Mouse (Mus musculus) cerebellum, adult 8-10 months (tissue): ENCODE data around the gene Enah.

Source experiments
- DNase-seq: peaks from one replicate; pipeline ENCODE4 v3.0.0; 2022

Enah gene

DNA sequence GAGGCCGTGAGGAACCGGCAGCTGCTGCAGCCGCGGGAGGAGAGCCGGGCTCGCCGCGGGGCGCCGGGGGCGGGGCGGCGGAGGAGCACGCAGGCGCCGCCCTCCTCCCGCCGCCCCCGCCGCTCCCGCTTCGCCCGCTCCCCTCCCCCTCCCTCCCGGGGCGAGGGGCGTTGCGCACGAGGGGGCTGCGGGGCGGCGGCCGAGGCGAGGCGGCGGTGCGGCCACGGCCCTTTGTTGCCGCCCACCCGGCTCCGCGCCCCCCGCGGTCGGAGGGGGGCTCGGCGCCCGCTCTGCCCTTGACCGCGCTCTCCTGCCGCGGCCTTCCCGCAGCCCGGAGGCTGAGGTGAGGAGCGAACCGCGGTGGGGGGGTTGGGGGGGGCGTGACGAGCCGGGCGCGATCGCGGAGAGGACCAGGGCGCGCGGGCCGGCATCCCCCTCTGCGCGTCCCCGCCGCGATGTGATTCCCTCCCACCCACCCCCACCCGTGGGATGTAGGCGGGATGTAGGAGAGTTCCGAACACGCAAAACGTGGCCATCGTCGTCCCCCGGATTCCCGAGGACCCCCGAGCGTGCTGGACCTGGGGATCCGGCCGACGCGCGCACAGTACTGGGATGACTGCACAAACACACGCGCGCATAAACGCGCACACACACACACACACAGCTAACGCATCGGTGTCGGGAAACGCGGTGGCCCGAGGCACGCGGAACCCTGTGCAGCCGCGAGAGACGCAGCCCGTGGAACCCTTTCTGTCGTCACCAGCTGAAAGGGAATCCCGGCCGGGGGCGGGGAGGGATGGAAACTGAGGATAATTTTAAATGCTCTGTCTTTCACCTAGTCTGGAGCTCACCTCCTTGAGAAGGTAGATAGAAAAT, at the start of gene Enah:
Enah (minus strand) TSS at position 65 of the 876 bp plus-strand sequence.
- peak; percentile 69 for DNase-seq

DNA sequence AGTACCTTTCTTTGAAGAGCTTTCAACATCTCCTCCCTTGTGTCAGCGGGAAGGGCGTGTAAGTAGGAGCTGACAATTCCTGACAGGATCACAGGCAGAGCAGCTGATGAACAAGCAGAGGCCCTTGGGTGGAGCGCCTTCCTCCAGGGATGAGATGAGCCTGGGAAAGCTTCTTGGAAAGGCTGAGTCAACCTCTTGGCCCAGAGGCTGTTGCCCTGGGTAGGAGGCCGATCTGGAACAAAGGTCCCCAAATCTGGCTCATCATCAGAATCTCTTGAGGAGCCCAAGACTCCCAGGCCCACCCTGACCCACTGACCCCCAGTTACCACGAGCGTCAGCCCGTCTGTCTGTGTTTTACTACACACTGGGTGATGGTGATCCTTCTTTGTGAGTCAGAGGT, 48.3 kb upstream of the Enah start:
- DNase-seq, result no peak

DNA sequence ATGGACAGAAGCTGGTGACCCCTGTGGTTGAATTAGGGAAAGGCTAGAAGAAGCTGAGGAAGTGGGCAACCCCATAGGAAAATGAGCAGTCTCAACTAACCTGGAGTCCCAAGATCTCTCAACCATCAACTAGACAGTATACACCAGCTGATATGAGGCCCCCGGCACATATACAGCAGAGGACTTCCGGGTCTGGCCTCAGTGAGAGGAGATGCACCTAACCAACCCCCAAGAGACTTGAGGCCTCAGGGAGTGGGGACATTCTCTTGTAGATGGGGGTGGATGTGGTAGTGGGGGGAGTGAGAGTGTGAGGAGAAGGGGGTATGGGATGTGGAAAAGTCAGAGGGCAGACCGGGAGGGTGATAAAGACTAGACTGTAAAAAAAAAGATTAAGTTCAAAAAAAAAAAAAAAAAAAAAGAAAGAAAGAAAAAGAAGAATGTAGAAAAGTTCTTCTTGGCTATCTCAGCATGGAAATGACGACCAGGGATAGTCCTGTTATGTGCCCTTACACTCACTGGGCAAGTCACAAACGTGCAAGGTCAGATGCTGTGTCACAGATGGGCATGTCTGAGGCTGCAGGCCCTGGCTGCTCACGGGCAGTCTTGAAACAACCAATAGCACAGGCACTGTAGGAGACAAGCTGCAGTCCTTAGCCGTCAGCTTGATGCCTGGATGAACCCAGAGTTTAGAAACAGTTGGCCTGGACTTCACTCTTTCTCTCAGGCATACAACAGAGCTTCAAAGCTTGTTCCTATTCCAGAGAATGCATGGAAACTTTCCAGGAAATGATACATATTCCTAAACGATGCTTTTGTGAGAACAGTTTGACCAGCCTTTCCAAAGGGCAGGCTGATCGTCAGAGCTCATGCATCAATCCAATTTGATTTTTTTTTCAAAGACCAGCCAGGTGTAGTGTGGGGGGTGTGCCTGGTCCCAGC, 47.0 kb upstream of the Enah start:
- DNase-seq, result no peak

DNA sequence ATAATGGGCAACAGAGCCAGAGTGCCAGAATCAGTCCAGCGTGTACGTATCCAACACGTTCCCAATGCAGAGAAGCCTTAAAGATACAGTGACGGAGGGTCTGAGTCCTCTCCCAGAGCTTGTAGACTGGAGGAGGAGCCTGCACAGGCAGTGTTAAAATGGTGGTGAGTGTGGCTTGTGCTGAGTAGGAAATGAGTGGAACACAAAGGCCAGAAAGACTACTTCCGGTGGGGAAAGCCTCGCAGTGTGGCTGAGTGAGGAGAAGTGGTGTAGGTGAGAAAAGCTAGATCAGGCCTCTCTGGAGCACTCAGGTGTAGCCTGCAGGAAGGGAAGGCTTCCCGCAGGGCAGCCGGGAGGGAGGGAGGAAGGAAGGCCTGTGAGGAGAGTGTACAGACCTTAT, 43.9 kb upstream of the Enah start:
- DNase-seq, result no peak

DNA sequence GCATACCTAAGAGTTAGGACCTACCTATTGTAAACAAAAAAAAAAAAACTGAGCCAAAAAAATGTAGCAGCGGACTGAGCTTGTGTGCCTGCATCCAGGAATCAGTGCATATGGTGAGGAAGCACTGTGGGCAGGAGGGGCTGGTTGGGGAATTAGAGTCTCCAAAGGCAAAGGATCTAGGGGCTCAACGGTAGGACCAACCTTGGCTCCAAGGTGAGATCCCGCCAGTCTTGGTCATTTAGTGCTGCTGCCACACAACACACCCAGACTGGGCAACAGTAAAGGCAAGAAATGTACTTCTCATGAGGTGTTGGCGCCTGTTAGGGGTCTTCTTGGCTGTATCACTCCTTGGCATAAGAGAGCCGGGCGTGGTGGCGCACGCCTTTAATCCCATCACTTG, 43.0 kb upstream of the Enah start:
- DNase-seq, result no peak

DNA sequence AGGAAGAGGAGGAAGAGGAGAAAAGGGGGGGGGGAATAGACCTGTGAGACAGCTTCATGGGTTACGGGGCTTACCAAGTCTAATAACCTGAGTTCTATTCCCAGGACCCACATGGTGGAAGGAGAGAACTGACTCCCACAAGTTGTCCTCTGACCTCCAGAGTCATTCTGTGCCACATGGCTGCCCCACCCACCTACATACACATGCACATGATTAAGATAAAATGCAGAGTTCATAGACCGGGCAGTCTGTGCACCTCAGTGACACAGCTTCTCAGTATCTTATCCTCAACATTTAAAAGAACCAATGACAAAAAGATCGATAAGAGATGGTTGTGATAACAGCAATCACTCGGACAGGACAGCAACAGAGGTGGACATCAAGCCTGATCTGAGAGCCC, 41.4 kb upstream of the Enah start:
- no peak for DNase-seq

DNA sequence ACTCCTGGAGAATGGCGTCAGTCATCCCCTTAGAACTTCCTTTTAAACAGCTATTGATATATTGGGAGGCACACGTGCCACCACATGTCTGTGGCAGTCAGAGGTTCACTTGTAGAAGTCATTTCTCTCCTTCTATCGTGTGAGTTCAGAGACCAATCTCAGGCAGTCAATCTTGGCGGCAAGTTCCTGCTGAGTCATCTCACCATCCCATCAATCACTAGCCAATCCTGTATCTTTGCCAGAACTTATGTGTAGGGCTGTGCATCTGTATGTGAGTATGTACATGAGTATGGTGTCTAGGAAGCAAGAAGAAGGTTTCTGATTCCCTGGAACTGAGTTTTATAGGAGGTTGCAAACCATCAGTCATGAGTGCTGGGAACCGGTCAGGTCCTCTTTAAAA, 40.0 kb upstream of the Enah start:
- no peak for DNase-seq

DNA sequence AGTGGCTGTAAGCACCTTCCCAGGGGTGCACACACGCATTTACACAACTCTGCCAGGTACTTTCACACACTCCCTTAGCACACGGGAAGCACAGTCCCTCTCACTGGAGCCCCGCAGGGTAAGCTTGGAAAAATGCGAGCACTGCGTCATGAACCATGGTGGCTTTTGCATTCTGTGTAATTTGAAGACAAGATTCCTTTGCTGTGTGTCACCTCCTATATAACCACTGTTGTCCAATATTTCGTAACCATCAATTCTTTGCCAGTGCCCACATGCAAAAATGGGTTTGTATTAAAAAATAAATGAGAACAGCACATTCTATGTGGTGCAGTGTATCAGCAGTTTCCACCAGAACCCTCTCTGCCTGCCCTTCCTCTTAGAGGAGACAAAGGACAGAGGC, 38.2 kb upstream of the Enah start:
- DNase-seq, result no peak

DNA sequence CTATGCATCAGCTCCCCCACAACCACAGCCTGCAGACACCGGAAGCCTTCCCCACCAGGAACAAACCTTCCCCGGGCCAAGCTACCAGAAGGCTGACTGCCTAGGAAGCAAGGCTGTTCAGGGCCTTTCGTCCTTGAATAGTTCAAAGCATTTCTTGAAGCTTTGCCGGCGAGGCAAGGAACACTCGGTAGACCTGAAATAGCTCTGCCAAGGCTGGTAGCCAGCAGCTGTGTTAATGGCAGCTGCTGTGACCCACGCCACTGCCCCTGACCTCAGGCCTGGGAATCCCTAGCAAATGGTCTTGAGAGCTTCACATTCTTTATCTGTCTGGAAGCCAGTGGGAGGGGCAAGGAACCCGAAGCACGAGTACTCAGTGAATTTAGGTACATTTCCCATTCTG, 35.3 kb upstream of the Enah start:
- DNase-seq, result no peak

DNA sequence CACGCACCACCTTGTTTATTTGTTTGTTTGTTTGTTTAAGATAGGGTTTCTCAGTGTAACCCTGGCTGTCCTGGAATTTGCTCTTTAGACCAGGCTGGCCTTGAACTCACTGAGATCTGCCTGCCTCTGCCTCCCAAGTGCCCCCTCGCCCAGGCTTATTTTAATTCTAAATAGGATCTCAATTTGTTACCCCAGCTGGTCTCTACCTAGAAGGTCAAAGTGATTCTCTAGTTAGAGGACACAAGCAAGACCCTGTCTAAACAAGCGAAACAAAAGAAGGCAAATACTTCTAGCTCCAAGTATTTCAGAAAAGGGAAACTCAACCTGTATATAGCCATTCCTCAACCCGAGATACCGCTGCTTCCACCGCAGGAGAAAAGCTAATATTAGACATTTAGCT, 34.9 kb upstream of the Enah start:
- no peak for DNase-seq

DNA sequence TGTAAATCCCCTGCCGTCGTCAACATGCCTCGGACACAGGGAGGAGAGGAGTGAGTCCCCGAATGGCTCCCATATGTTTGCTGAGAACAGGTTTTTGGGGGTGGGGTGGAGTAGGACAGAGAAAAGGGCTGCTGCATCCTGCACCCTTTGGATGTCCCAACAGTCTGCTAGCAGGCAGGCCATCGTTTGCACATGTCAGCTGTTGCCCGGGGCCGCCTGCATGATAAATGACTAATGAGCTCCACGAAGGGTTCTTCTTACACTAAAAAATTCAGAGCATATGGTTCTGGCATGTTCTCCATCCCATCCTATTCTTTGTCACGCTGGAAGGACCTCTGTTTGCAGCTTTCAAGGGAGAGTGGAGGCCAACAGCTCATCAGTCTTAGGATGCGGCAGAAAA, 33.2 kb upstream of the Enah start:
- no peak for DNase-seq

DNA sequence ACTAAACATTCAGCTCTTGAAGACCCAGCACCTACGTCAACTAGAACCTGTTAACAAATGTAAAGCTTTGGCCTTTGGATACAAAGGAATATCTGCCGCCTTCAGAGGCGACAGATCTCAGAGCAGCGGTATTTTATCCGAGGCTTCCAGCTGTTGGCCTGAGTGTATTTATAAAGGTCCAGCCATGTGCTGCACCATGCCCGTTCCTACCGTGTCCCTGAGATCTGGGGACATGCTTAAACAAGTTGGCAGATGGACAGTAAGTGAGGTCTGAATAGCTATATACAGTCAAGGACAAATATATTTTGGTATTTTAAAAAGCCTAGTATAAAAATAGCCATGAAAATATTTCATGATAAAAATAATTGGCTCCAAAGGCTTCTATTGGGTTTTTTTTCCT, 32.6 kb upstream of the Enah start:
- DNase-seq, result no peak

DNA sequence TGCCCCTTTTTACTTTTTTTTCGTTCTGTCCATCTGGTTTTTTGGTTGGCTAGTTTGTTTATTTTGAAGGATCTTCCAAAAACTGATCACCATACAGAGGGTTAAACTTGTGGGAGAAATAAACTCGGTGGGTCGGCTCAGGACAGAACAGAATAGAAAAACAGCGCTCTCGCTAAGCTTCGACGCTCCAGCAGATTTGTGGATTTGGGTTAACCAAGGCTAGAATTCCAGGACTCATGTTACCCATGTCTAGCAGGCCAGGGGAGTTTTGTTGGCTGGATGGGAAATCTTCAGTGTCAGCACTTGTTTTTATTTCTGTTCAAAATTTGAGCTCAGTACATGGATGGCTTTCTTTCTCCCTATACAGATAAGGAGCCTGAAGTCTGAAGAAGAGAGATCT, 30.0 kb upstream of the Enah start:
- no peak for DNase-seq

DNA sequence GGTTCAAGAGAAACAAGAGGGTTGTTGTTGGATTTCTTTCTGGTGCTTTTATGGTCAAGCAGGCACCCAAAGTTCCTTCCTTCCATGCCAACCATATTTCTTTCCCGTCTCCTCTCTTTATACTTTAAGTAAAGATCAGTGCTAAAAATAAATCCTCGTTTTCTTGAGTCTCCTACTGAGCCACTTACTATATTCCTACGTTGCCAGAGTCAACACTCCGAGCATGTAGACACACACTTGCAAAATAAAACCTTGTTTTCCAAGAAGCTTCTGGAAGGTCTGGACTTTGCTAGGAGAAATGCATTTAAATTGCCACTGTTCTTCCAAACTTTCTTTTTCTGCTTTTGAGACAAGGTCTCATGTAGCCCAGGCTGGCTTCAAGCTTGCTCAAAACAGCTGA, 28.3 kb upstream of the Enah start:
- no peak for DNase-seq

DNA sequence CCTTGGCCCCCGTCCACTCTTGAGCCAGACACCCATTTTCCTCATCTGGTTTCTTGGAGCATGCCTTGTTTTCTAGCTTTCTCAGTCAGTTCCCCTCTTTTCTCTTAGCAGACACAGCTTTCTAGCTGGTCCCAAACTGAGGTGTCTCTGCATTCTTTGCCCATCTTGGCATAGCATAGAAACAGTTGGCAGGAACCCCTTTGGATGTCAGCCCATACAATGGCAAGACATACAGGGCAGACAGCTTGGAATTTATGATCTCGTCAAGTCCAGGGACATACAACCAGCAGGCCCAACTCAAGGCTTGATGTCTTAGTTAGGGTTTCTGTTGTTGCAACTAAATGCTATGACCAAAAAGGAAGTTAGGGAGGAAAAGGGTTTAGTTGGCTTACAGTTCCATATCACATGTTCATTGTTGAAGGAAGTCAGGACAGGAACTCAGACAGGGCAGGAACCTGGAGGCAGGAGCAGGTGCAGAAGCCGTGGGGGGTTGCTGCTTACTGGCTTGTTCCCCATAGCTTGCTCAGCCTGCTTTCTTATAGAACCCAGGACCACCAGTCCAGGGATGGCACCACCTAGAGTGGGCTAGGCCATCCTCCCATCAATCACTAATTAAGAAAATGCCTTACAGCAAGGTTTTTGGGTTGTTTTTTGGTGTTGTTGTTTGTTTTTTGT, 27.4 kb upstream of the Enah start:
- peak; percentile 26 for DNase-seq

DNA sequence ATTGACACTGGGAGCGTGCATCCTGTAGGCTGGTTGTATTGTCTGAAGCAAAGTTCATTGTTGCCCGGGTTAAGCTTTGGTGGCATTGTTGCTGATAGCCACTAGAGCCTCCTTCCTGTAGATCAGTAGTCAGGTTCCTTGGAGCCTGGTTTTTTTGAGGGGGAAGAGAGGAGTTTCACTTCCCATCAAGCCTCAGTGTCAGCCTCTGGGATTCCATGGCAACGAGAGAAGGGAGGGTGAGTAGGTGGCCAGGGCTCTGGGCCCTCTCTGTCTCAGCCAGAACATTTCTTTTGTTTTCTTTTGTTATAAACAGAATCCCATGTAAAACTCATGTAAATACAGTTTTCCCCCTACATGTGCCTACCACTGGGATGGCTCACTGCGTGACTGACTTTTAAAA, 25.4 kb upstream of the Enah start:
- DNase-seq, result no peak

DNA sequence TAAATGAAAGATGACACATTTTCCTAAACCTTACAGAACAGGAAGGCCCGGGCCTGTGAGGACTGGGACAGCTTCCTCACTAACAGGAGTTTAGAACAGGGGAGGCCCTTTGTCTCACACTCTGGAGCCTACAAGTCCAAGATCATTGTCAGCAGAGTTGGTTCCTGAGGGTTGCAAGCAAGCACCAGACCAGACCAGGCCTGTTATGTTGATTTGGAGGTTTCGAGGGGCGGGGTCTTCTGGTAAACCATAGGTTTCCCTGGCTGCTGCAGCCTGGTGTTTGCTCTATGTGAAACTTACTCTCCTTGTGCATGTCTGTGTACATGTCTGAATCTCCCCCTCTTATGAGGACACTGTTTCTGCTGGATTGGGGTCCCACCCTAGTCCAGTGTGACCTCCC, 20.7 kb upstream of the Enah start:
- no peak for DNase-seq

DNA sequence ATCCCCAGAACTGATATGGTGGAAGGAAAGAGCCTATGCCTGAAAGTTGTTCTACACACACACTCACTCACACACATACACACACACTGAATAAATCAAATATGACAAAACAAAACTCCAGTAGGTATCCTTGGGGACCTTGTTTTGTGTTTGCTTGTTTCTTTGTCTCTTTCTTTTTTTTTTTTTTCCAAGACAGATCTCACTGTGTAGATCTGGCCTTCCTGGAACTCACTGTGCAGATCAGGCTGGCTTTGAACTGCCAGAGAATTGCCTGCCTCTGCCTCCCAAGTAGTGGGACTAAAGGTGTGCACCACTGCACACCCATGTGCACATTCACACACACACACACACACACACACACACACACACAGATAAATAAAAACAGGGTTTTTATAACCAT, 12.0 kb upstream of the Enah start:
- no peak for DNase-seq

DNA sequence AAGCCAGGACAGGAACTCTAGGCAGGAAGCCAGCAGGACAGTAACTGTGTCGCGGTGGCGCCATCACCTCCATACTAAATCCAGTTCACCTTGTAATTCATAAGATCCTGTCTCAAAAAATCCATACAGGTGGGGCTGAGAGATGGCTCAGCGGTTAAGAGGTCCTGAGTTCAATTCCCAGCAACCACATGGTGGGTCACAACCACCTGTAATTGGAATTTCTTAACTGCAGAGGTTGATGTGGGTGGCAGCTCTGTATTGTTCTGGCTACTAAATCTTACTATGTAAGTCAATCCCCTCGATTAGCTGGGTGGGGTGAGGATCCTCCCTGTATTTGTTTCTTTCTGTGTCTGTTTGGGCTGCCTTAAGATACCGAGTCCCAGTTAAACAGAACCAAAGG, 11.3 kb upstream of the Enah start:
- DNase-seq, result no peak

DNA sequence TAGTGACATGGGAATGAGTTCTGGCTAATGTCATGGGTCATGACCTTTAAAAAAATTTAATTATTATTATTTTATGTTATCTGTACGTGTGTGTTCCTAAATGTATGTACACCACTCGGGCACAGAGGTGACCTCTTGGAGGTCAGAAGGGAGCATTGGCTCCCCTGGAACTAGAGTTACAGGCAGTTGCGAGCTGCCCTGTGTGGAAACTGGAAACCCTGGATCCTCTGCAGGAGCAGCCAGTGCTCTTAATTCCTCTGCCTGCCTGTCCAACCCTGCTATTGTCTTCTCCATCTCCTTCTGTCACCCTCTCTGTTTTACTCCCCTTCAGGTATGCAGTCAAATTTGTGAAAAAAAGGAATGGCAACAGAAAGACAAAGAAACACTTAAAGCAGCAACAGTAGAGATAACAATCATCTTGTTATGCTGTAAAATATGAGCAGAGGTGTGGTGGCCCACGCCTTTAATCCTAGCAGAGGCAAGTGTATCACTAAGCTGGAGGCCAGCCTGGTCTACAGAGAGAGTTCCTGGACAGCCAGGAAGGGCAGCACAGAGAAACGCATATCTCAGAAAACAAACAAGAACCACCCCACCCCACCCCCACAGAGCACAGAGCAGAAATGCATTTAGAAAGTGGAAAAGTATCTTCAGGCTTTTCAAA, 10.3 kb upstream of the Enah start:
- DNase-seq, result no peak

DNA sequence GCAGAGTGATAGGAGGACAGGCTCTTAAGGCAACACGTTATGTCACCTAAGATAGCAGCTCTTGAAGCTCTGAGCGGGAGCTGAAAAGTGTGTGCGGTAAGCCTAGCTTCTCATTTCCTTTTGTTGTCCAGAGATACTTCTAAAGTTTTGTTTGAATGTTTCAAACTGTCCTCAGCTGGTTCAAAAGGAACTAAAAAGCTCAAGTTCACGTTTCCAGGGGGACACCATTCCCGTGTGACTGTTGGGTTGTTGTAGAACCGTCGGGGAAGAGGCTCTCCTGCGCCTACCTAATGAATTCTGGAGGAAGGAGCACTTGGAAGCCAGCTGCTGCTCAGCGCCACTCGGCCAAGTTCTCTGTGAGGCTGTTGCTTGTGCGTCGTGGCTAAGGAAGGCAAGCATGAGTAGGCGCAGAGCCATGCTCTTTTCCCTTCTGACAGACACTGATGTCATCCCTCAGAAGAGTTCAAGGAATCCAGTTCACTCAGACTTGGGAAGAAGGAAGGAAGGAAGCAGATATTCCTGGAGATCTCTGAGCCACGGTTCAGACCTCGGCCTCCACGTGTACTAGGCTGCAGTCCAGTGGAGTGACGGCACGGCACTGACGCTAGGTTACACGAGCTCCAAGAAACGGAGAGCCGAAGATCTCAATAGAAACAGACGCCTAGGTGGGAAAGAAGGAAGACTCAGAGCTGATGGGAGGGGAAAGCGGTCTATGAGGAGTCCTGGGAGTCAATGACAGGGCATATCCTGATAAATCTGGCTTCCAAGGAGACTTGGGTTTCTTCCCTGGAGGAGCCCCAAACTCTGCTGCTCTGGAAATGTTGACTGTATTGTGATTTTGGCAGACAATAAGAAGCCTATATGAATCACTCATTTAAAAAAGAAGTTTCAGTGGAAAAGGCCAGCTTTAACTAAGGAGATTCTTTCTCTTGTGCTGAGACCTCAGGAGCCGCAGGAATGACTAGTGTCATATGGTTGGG, 8.7 kb upstream of the Enah start:
- DNase-seq, result no peak
